Mouse (Mus musculus) lung, adult 2 months (tissue): ENCODE measurements around the gene Hps5.

ENCODE experiments used
- CTCF ChIP-seq: fragments of 200-500 bp; IDR thresholded peaks from 2 replicates; pipeline ENCODE4 v1.5.1; 2011; ENCODE audit warnings: mild to moderate bottlenecking, low read length, control low read depth; ENCODE audit not compliant: insufficient read depth
- POLR2A ChIP-seq: fragments of 200-500 bp; IDR thresholded peaks from 2 replicates; pipeline ENCODE4 v1.6.1; 2011; ENCODE audit warnings: low read depth, mild to moderate bottlenecking, control low read depth, low read length, borderline replicate concordance; ENCODE audit errors: extremely low read depth

DNA sequence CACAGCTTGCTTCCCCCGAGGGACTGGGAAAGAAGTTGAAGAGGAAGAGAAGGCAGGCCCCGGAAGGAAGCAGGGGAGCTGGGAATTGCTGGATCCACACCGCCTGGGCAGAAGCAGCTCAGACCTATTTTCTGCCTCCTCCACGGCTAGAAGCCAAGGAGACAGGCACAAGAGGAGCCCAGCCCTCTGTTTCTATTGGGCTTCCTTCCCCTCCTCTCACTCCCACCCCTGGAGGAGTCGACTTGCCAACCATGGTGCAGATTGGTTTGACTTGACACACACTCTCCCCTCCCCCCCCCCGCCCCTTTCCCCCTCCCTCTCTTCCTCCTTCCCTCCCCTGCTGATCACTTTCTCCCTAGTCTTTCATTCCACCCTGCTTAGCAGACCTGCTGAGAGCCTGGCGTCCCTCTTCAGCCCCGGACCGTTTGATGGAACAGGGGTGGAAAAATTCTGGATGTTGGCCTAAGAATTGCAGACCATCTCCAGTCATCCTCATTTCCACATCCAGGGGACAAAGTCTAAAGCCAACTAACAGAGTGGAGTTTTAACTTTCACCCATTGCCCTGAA lies 42.3 kb upstream of the Hps5 start:
- TF ChIP-seq CTCF, result no peak
- TF ChIP-seq POLR2A, result peak; percentile 66; the same call in 1 of the 2 replicates
